Mouse (Mus musculus) fibroblast of lung, adult 2 months (primary cell): Measurements from ENCODE around the gene Mmrn1.

ENCODE experiments used
- DNase-seq: peaks from one replicate; pipeline ENCODE4 v3.0.0-alpha.2; 2011; ENCODE audit warnings: low read depth

Gene Mmrn1

GRCm38 (mm10) chr6:60993386-60994108 is 68.8 kb downstream of the Mmrn1 start:
- no peak for DNase-seq

GRCm38 (mm10) chr6:60994114-60994513 is 69.3 kb downstream of the Mmrn1 start:
- DNase-seq = no peak

- DNase-seq = no peak
These were observed 69.7 kb downstream of the Mmrn1 start for GRCm38 (mm10) chr6:60994521-60994920.

GRCm38 (mm10) chr6:60995596-60995995 is 70.8 kb downstream of the Mmrn1 start:
- DNase-seq = no peak

GRCm38 (mm10) chr6:60996328-60996727 is 71.6 kb downstream of the Mmrn1 start:
- no peak for DNase-seq

GRCm38 (mm10) chr6:61001003-61001790 is 76.4 kb downstream of the Mmrn1 start:
- no peak for DNase-seq

GRCm38 (mm10) chr6:61003916-61004765 is 79.4 kb downstream of the Mmrn1 start:
- no peak for DNase-seq

GRCm38 (mm10) chr6:61013780-61014179 is 89.0 kb downstream of the Mmrn1 start:
- no peak for DNase-seq

- DNase-seq = no peak
These were observed 94.9 kb downstream of the Mmrn1 start for GRCm38 (mm10) chr6:61019689-61020088.

GRCm38 (mm10) chr6:61020995-61021394 is 96.2 kb downstream of the Mmrn1 start:
- DNase-seq = no peak

- no peak for DNase-seq
These were observed 108.5 kb downstream of the Mmrn1 start for GRCm38 (mm10) chr6:61033251-61033650.
